Mouse (Mus musculus) heart, embryonic 10.5 days (tissue): Measurements from ENCODE around the gene Per2. TPM values are rescaled to one million over a fixed set of nuclear protein-coding genes. Genes with fewer than 3 reads are reported as not detected.
"Not testable (repeated sequence)": the region's sequence is repeated elsewhere in the genome, so short reads cannot be mapped to it uniquely, and the experiment has no call there.

ENCODE experiments used
- DNase-seq: peaks from one replicate; pipeline ENCODE4 v3.0.0-alpha.2; 2017; ENCODE audit warnings: low spot score
- H3K27ac ChIP-seq: fragments of 300-500 bp; sonication (generic); 2 replicates; pipeline ENCODE4 v1.5.1; 2016; ENCODE audit warnings: mild to moderate bottlenecking
- H3K27me3 ChIP-seq: fragments of 300-500 bp; sonication (generic); 2 replicates; pipeline ENCODE4 v1.6.1; 2016; ENCODE audit warnings: mild to moderate bottlenecking; ENCODE audit not compliant: poor library complexity, insufficient read depth, severe bottlenecking
- H3K36me3 ChIP-seq: fragments of 300-500 bp; sonication (generic); 2 replicates; pipeline ENCODE4 v1.6.1; 2016; ENCODE audit warnings: mild to moderate bottlenecking, moderate library complexity
- H3K4me1 ChIP-seq: fragments of 300-500 bp; sonication (generic); 2 replicates; pipeline ENCODE4 v1.6.1; 2016; ENCODE audit warnings: mild to moderate bottlenecking
- H3K4me3 ChIP-seq: fragments of 300-500 bp; sonication (generic); 2 replicates; pipeline ENCODE4 v1.5.1; 2016; ENCODE audit warnings: mild to moderate bottlenecking, moderate library complexity
- H3K9me3 ChIP-seq: fragments of 300-500 bp; sonication (generic); 2 replicates; pipeline ENCODE4 v1.6.1; 2016; ENCODE audit warnings: mild to moderate bottlenecking, moderate library complexity
- WGBS: fragments of 180-500 bp; shearing (Covaris S2); methylation state at CpG from one replicate; pipeline ENCODE4 v1.1.7; 2016; 5-methylcytosine and 5-hydroxymethylcytosine counted together
- polyA plus RNA-seq: library from polyadenylated mRNA; unstranded; fragments of >200 nt; fragmentation: Nextera tagmentation; extraction: Ambion mirVana; gene quantifications from 2 replicates; pipeline ENCODE4 v1.2.1, GENCODE M21; 2016

Gene Per2
- polyA plus RNA-seq, 1 experiment from 2014 or later, result 4.9 TPM

DNA sequence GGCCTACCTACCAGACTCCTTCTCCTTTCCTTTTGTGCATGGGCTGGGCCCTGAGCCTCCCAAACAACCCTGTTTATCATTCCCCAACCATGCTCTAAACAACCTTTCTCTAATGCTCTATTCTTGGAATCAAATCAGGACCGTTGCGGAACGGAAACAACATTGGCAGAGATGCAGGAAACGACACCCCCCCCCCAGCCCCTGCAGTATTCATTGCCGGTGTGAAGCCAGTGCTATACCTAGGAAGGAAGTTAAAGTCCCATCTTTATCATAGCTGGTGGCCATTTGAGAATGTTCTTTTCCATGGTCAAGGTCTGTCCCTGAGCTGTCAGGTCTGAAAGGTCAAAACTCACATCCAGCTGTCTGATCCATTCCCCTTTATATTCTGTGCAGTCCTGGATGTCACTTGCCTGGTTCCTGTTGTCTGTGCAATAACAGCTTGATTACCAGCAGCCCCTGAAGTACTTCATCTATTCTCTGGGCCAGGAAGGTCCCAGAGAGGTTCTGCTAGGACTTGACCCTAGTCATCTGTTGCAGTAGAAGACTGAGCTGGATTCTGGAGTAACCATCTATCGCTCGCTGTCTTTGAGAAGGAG lies 23.6 kb upstream of the Per2 start:
- H3K4me3 ChIP-seq, result no peak overlapping the region
- no peak overlapping the region for H3K27ac ChIP-seq
- no peak for DNase-seq
- H3K27me3 ChIP-seq, result no peaks in the 10 kb centered on the region
- H3K4me1 ChIP-seq, result 0 out of 2 replicates have a peak, but pooled peaks cover 5% of the 10 kb centered on the region
- WGBS, result 73% methylated on average over 7 of the region's 7 CpGs
- H3K36me3 ChIP-seq, result no peaks in the 10 kb centered on the region
- no peaks in the 10 kb centered on the region for H3K9me3 ChIP-seq

- no peak for DNase-seq
- H3K9me3 ChIP-seq, result no peaks in the 10 kb centered on the region
- no peaks in the 10 kb centered on the region for H3K36me3 ChIP-seq
- no peak overlapping the region for H3K4me3 ChIP-seq
- 0 out of 2 replicates have a peak, but pooled peaks cover 5% of the 10 kb centered on the region for H3K4me1 ChIP-seq
- no peaks in the 10 kb centered on the region for H3K27me3 ChIP-seq
- 91% methylated on average over 1 of the region's 1 CpGs for WGBS
- no peak overlapping the region for H3K27ac ChIP-seq
Measured at GRCm38 (mm10) chr1:91478958-91479357, 19.8 kb upstream of the Per2 start.

GRCm38 (mm10) chr1:91478145-91478544 lies 19.0 kb upstream of the Per2 start:
- H3K27ac ChIP-seq, H3K4me3 ChIP-seq, DNase-seq, H3K36me3 ChIP-seq, H3K27me3 ChIP-seq, H3K4me1 ChIP-seq, H3K9me3 ChIP-seq: not testable (repeated sequence)
- WGBS, result 95% methylated on average over 11 of the region's 13 CpGs

DNA sequence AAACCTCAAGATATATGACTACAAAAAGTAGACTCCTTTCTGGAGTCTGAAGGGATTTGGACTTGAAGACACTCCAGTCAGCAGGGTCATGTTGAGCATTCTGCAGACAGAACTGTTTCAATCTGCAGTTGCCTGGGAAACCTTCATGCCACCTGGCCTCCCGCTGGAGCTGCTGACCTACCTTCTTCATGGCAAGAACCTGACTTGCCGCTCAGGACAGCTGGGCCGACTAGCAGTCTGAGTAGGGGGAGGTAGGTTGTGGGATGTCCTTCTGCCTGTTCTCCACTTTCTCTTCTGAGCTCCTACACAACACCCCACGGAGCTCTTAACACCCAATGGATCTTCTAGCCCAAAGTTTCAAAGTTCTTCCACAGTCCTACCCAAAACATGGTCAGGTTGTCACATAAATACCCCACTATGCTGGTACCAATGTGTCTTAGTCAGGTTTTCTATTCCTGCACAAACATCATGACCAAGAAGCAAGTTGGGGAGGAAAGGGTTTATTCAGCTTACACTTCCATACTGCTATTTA lies 10.8 kb upstream of the Per2 start:
- no peak overlapping the region for H3K4me3 ChIP-seq
- no peaks in the 10 kb centered on the region for H3K27me3 ChIP-seq
- no peak overlapping the region for H3K27ac ChIP-seq
- no peaks in the 10 kb centered on the region for H3K9me3 ChIP-seq
- no peaks in the 10 kb centered on the region for H3K36me3 ChIP-seq
- DNase-seq, result no peak
- H3K4me1 ChIP-seq, result peaks cover 13% of the 10 kb centered on the region
- 80% methylated on average over 4 of the region's 4 CpGs for WGBS

DNA sequence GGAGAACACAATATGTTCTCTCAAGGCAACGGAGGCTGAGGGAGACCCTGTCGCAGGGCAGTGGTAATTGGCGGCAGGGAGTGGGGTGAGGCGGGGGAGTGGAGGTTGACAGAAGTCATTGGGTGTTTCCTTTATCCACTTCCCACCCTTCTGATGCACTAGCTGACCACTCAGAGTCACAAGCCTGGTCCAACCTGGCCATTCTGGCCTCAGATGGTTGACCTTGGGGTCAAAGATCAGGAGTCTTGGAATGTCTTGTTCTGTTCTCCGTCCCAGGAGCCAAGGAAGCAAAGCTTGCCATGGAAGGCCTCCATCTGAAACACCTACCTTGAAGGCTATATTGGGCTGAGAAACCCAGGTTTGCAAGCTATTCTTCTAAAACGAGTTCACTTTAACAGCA lies 7.1 kb upstream of the Per2 start:
- peaks cover 17% of the 10 kb centered on the region for H3K4me1 ChIP-seq
- H3K36me3 ChIP-seq, result no peaks in the 10 kb centered on the region
- H3K27ac ChIP-seq, result peak overlapping the region; percentile 49; the same call in 1 of the 2 replicates
- no peak for DNase-seq
- WGBS, result 87% methylated on average over 6 of the region's 6 CpGs
- no peaks in the 10 kb centered on the region for H3K27me3 ChIP-seq
- H3K4me3 ChIP-seq, result no peak overlapping the region
- no peaks in the 10 kb centered on the region for H3K9me3 ChIP-seq

DNA sequence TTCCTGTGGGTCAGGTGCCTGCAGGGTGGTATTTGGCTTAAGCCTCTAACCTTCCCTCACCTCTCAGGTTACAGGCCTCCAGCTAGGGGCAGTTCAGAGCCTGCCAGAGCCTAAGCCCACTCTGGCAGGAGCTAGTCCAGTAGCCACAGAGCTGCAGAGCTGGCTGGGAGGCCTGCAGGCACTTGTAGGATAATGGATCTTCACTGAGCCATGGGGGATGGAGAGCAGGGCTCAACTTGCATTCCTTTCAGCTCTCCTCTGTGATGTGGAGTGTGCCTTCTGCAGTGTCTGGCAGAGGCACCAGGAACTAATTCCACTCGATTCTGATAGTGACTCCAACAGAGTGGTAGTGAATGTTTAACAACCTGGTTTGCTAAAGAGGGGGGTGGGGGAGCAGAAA lies 6.1 kb upstream of the Per2 start:
- Histone ChIP-seq H3K27me3 (no peaks in the 10 kb centered on the region), H3K9me3 (no peaks in the 10 kb centered on the region), H3K36me3 (no peaks in the 10 kb centered on the region), H3K27ac (peak overlapping the region; percentile 59; the same call in 1 of the 2 replicates), H3K4me1 (peaks cover 23% of the 10 kb centered on the region), H3K4me3 (no peak overlapping the region)
- 16% methylated on average over 1 of the region's 1 CpGs for WGBS
- DNase-seq, result no peak

- Histone ChIP-seq H3K27me3 (no peaks in the 10 kb centered on the region), H3K9me3 (no peaks in the 10 kb centered on the region), H3K36me3 (no peaks in the 10 kb centered on the region), H3K27ac (0 out of 2 replicates have a peak overlapping the region, but pooled peaks have one; percentile 59), H3K4me3 (no peak overlapping the region), H3K4me1 (peaks cover 31% of the 10 kb centered on the region)
- 67% methylated on average over 5 of the region's 5 CpGs for WGBS
- no peak for DNase-seq
Measured at GRCm38 (mm10) chr1:91464436-91464835, 5.3 kb upstream of the Per2 start.

DNA sequence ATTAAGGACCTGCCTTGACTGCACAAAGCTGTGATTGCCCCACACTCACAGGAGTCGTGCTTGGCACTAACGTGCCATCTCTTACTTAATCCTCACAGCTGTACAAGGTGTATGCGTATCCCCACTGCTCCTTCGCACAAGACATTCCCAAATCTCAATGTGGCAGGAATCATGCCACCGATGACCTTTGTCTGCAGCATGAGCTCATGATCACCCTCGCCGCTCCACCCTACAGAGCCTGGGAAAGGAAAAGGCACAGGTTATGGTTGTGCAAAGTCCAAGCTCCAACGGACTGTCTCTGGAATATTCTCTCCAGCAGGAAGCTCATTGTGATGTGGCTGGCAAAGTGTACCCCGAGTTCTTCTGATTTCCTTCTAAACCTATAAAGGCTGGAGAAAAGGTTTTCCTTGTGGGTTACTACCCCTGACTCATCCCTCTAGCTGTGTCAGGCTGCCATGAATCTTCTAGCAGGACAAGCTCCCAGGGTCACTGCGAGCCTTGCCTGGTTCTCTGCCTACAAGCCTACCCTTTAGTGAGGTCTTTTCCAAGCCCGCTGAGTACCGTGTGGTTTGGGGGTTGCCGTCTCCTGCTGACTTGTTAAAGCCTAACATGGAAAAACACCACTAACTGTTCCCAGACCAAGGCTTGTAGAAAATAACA lies 4.3 kb upstream of the Per2 start:
- no peaks in the 10 kb centered on the region for H3K36me3 ChIP-seq
- peaks cover 38% of the 10 kb centered on the region for H3K4me1 ChIP-seq
- H3K27ac ChIP-seq, result no peak overlapping the region
- H3K9me3 ChIP-seq, result no peaks in the 10 kb centered on the region
- no peaks in the 10 kb centered on the region for H3K27me3 ChIP-seq
- H3K4me3 ChIP-seq, result no peak overlapping the region
- WGBS, result 85% methylated on average over 13 of the region's 13 CpGs
- DNase-seq, result no peak

- 34% methylated on average over 4 of the region's 4 CpGs for WGBS
- DNase-seq, result no peak
Measured at GRCm38 (mm10) chr1:91460564-91460963, 1.4 kb upstream of the Per2 start.

GRCm38 (mm10) chr1:91460069-91460468 lies 945 bp upstream of the Per2 start:
- Histone ChIP-seq H3K4me3 (peak overlapping the region; percentile 78), H3K36me3 (no peaks in the 10 kb centered on the region), H3K4me1 (peaks cover 59% of the 10 kb centered on the region), H3K27ac (peak overlapping the region; percentile 88), H3K27me3 (0 out of 2 replicates have a peak, but pooled peaks cover 4% of the 10 kb centered on the region), H3K9me3 (no peaks in the 10 kb centered on the region)
- 31% methylated on average over 7 of the region's 7 CpGs for WGBS
- DNase-seq, result no peak

More at GRCm38 (mm10) chr1:91460564-91460963, 1.4 kb upstream of the Per2 start:
- Histone ChIP-seq H3K27me3 (0 out of 2 replicates have a peak, but pooled peaks cover 4% of the 10 kb centered on the region), H3K9me3 (no peaks in the 10 kb centered on the region), H3K4me1 (peaks cover 59% of the 10 kb centered on the region), H3K4me3 (no peak overlapping the region), H3K27ac (no peak overlapping the region; the same call in 1 of the 2 replicates), H3K36me3 (no peaks in the 10 kb centered on the region)

- 0 out of 2 replicates have a peak, but pooled peaks cover 4% of the 10 kb centered on the region for H3K27me3 ChIP-seq
- H3K36me3 ChIP-seq, result no peaks in the 10 kb centered on the region
- peaks cover 70% of the 10 kb centered on the region for H3K4me1 ChIP-seq
- peak overlapping the region; percentile 78 for H3K4me3 ChIP-seq
- peak overlapping the region; percentile 88 for H3K27ac ChIP-seq
- DNase-seq, result no peak
- 25% methylated on average over 8 of the region's 8 CpGs for WGBS
- no peaks in the 10 kb centered on the region for H3K9me3 ChIP-seq
Measured at GRCm38 (mm10) chr1:91458223-91458861, 782 bp downstream of the Per2 start.

DNA sequence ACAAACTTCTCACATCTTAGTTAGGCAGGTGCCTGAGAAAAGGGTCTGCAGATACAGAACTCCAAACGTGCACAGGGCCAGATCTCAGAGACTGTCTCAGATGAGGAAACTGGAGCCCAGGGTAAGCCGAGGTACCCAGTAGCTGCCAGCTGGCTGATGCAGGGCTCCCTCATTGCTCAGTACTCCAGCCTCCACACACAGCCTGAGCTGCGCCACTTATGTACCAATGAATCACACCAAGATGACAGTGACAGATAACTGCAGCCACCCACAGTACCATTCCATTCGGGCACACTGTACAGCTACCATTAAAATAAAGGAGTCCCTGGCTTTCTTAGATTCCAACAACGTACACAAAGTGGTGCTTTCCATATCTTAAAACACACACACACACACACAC lies 1.4 kb downstream of the Per2 start:
- Histone ChIP-seq H3K27ac (no peak overlapping the region), H3K4me3 (no peak overlapping the region), H3K36me3 (no peaks in the 10 kb centered on the region), H3K9me3 (no peaks in the 10 kb centered on the region), H3K27me3 (0 out of 2 replicates have a peak, but pooled peaks cover 4% of the 10 kb centered on the region), H3K4me1 (peaks cover 74% of the 10 kb centered on the region)
- 73% methylated on average over 5 of the region's 5 CpGs for WGBS
- no peak for DNase-seq

- no peak for DNase-seq
- peaks cover 75% of the 10 kb centered on the region for H3K4me1 ChIP-seq
- 90% methylated on average over 4 of the region's 4 CpGs for WGBS
Measured at GRCm38 (mm10) chr1:91457116-91457515, 2.0 kb downstream of the Per2 start.

More at GRCm38 (mm10) chr1:91457116-91457515, 2.0 kb downstream of the Per2 start:
- Histone ChIP-seq H3K36me3 (no peaks in the 10 kb centered on the region), H3K4me3 (no peak overlapping the region), H3K27me3 (0 out of 2 replicates have a peak, but pooled peaks cover 4% of the 10 kb centered on the region), H3K27ac (peak overlapping the region; percentile 67), H3K9me3 (no peaks in the 10 kb centered on the region)
